Mouse (Mus musculus) c-Kit-negative CD71-positive TER-119-positive erythroid progenitor cells, embryonic 14.5 days (primary cell): ENCODE data around the gene Shoc2.
"Not testable (repeated sequence)": the region's sequence is repeated elsewhere in the genome, so short reads cannot be mapped to it uniquely, and the experiment has no call there.

Source experiments
- DNase-seq: peaks from one replicate; pipeline ENCODE4 v3.0.0-alpha.2; 2013; ENCODE audit warnings: low read depth, low spot score

Gene Shoc2

GRCm38 (mm10) chr19:53943802-53944785 lies at the start of gene Shoc2, which contains the start of gene Bbip1:
Gene Shoc2 (plus strand): TSS chr19:53944306.
Gene Bbip1 (minus strand): TSS chr19:53944627.
- DNase-seq, result peak; percentile 98

GRCm38 (mm10) chr19:53894538-53895121 lies 49.5 kb upstream of the Shoc2 start:
- no peak for DNase-seq

DNA sequence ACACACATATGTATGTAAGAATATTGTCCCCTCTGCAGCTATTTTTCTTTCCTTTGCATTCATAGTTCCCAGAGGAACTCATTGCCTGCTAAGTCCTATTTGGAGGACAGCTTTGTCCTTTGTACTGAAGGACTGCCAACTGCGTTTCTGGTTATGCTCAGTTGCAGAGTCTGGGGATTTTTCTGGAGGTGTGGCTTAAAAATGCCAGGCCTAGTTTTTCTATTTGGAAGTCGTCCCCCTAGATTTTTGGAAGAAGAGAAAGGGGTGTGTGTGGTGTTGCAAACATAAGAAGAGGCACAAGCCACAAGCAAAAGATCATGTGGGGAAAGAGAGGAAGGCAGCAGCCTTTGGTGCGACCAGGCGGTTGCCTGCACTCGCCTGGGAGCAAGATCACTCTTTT lies 46.1 kb upstream of the Shoc2 start:
- no peak for DNase-seq

GRCm38 (mm10) chr19:53898498-53898897 lies 45.6 kb upstream of the Shoc2 start:
- no peak for DNase-seq

DNA sequence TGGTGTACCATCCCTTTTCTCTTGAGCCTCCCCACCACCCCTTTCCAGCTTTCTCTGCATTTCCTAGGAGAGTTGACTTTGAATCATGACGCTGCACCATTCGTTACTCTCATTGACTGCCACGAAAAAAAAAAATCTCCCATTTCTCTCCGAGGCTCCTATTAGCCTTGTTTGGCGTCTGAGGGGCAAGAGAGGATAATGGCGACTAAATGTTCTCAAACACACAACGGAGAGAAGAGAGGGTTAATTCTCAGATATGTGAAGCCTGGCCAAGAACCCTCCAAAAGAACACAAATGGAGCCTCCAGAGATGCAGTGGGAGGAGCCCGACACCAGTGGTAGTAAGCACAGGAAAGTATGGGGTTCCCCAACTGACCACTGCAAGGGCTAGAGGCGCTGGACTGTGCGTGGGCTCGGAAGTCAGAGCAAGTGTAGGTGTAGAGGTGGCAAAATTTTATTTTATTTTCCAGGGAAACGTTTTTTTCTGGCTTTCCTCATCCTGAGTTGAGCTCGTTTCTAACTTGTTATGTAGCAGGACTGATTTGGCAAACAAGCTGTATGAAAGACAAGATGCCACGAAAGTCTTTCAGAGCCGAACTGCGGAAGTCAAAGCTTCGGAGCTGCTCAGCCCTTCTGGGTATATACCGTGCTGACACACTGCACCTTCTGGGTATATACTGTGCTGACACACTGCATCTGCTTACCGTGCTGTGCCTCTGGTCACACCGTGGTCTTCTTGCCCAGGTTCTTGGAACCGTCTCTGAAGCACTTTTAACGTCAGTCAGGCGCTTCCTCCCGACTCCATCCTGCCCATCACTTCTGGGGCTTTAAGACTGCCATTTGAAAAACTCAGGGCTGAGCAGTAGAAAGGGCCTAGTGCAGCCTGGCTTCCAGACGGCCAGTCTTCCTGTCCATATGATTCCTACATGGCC lies 44.9 kb upstream of the Shoc2 start:
- no peak for DNase-seq

DNA sequence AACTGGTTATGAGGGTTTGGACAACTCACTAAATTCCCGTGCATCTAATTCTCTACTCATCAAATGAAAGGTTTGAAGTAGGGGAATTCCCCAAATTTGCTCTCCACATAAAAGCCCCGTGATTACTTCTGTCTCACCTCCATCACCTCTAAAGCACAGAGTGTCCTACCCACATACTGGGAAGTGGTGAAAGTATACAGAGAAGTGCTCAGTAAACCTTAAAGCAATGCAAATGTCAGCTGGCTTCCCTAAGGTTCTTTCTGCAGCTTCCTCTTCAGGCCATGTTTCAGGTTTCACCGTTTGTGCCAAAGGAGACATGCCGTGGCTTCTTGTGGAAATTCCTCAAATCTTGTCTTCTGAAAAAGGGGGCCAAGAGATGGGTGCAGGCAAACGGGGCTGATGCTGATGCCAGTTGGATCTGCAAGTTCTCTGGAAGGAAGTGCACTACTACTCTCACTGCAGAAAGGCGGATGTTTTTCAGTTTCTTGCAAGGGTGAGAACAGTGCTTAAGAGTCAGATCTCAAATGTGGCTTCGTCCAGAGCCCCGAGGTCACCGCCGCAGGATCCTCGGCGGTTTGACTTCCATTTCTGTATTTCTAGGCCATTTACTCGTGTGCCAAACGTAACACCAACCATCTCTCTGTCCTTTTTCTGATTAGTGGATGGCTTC lies 44.0 kb upstream of the Shoc2 start:
- no peak for DNase-seq

DNA sequence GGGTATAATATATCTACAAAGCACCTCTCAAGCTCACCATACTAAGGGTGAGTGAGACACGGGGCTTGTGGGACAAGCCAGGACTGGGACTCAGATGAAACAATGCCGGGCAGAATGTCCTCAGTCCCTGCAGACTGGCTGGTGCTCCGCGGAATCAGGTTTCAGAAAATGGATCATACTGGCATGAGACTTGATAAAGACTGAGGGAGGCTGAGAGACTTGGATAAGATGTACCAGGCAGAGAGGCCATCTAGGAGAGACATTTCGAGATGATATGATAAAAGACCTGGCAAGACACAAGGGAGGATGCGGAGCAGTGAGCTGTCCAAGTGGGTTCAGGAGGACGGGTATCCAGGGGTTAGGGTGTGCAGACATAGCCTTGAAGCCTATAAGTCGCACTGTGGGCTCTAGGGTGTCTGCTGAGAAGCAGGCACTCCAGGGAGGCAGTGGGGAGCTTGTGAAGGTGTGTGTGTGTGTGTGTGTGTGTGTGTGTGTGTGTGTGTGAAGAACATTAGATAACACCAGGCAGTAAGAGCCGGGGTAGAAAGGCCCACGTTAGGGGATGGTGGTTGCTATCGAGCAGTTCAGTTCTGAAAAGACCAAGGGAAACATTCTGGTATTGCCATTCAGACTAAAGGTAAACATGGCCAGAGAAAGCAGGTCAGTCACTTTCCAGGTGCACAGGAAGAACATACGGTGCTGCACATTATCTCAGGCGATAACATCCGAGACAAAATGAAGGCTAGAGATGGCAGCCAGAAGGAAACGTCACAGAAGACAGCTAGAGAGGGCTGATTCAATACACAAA lies 42.0 kb upstream of the Shoc2 start:
- DNase-seq, result no peak

DNA sequence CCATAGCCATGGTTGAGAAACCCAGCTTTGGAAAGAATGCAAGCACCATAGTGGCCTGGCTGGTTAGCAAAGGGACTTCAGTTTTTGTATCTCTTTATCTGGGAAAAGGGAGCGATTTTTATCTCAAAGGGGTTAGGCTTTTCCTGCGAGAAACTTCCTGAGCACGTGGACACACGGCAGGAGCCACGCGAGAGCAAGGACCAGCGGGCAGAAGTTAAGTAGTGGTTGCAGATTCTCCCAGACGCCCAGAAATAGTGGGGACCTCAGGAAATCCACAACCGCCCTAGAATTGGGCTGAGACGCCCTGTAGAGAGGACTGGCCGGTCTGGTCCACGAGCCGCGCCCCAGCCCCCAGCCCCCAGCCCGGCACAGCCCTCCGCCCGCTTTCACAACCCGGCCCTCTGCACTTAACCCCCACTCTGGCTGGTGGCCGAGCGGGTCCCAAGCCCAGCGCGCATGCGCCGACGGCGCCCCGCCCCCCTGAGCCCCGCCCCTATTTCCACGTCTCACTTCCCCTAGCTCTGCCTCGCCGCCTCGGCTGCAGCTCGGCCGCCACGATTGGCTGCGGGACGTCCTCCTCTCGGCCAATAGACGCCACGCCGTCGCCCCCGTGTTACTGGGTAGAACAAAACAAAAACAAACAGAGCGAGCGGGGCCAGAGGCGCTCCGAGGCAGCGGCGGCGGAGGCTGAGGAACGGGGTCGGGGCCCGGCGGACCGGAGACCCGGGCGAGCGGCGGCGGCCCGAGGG lies 41.2 kb upstream of the Shoc2 start:
- peak; percentile 91 for DNase-seq

- no peak for DNase-seq
Observed at GRCm38 (mm10) chr19:53903507-53904321, 40.4 kb upstream of the Shoc2 start.

GRCm38 (mm10) chr19:53904833-53905480 lies 39.1 kb upstream of the Shoc2 start:
- DNase-seq, result no peak

DNA sequence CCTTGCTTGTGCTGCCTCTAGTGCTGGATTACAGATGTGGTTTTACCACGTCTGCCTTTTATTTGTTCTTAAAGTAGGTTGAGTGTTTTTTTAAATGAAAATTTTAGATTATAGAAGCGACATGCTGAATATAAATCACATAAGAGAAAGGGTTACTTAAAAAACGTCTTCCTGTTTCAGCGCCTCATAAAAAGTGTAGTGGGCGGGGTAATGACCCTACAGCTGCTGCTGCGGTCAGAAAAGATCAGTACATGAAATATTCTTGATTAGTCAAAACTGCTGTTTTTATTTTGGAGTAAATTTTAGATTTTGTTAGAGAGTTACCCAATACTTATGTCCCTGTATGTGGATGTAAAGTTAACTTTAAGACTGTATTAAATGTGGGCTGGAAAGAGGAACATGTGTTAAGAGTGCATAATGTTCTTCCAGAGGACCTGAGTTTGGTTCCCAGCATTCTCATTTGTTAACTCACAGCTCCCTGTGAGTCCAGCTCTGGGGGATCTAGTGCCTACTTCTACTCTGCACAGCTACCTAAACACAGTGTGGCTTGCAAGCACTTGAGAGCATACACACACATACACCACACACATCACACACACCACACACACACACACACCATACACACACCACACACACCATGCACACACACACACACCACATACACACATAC lies 37.9 kb upstream of the Shoc2 start:
- no peak for DNase-seq

- not testable (repeated sequence) for DNase-seq
Observed at GRCm38 (mm10) chr19:53906703-53907070, 37.4 kb upstream of the Shoc2 start.

- no peak for DNase-seq
Observed at GRCm38 (mm10) chr19:53914950-53915349, 29.2 kb upstream of the Shoc2 start.

GRCm38 (mm10) chr19:53919541-53919940 lies 24.6 kb upstream of the Shoc2 start:
- no peak for DNase-seq

DNA sequence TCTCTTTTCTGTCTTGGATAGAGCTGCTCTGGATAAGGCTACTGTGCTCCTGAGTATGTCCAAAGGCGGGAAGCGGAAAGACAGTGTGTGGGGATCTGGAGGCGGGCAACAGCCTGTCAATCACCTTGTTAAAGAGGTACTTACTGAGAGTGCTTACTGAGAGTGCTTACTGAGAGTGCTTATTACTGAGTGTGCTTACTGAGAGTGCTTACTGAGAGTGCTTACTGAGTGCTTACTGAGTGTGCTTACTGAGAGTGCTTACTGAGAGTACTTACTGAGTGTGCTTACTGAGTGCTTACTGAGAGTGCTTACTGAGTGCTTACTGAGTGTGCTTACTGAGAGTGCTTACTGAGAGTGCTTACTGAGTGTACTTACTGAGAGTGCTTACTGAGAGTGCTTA lies 22.1 kb upstream of the Shoc2 start:
- DNase-seq, result not testable (repeated sequence)

- no peak for DNase-seq
Observed at GRCm38 (mm10) chr19:53925338-53925751, 18.8 kb upstream of the Shoc2 start.

DNA sequence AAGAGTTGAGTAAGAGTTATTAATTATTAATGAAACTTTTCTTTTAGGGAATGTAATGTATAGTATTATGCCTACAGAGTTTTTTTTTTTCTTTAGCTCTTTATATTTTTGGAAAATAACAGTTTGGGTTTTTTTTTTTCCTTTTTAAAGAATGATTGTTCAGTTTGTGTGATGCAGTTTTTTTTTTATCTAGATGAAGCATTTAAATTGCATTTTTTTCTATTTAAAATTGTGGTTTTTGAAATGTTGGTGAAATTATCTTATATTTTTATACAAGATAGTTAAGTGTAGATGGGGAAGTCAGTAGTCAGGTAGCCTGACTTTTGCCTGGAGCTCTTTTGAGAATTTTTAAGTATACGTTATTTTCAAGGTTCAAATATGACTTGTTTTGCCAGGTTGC lies 17.4 kb upstream of the Shoc2 start:
- DNase-seq, result no peak

DNA sequence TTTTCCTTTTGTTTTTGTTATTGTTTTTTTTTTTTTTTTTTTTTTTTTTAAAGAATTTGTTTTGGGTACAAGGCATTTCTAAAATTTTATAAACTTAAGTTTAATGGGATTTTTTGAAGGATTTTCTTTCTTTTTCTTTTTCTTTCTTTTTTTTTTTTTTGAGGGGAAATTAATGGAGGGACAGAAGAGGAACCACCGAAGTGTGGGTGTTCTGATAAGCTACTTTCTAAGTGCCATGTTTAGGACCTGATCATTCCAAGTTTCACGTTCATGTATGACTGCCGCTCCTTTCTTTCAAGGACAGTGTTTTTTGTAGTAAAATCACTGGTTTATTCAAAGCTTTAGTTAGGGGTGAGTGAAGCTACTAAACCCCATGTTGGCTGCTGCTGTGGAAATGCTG lies 14.9 kb upstream of the Shoc2 start:
- no peak for DNase-seq
